Mouse (Mus musculus) lung, postnatal 0 days (tissue): ENCODE results near the gene Ltbr.

Source experiments
- CTCF ChIP-seq: IDR thresholded peaks from 2 replicates; pipeline ENCODE4 v1.5.1; 2016; ENCODE audit warnings: antibody characterized with exemption, mild to moderate bottlenecking
- EP300 ChIP-seq: IDR thresholded peaks from 2 replicates; pipeline ENCODE4 v1.6.1; 2016; ENCODE audit warnings: antibody characterized with exemption, mild to moderate bottlenecking, control low read depth

DNA sequence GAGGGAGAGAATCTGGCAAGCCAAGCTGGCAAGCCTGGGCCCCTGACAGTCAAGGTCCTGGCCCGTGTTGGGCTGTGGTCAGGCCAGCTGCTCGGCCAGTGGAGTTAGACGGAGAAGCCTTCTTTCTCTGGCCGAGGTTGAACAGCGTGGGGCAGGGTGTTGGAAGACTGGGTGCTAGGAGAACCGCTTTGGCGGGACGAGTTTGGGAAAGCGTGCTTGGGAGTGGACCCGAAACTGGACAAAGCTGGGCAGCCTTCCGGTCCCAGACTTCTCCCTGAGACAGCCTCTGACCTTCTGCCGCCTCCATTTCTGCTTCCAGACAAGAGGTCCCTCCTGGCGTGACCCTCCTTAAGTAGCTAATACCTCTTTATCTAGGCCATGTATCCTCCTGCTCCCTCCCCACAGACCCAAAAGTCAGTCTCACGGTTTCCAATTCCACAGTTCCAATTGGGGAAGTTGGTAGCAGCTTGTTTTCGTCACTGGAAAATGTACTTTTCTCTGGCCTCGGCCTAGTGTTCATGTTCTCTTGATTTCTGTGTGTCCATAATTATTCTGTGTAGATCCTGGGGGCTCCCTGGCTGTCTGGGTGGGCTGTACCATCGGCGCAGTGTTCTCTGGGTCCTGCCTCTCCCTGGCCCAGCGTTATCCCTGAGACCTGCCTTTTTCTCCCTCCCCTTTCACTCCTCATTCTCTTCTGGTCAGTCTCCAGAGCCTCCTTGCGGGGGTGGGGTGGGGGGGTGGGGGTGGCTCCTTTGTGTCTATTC, 36.7 kb upstream of the Ltbr start:
- TF ChIP-seq CTCF, result no peak
- no peak; the same call in 1 of the 2 replicates for TF ChIP-seq EP300
